Mouse (Mus musculus) spleen, postnatal 14 days (tissue): ENCODE measurements around the gene Tbc1d9.

Experiments
- DNase-seq, 2 experiments: peaks; one replicate each; pipeline ENCODE4 v3.0.0; 2021 to 2022; ENCODE audit warnings: low spot score in 2 of 2

Tbc1d9 gene

DNA sequence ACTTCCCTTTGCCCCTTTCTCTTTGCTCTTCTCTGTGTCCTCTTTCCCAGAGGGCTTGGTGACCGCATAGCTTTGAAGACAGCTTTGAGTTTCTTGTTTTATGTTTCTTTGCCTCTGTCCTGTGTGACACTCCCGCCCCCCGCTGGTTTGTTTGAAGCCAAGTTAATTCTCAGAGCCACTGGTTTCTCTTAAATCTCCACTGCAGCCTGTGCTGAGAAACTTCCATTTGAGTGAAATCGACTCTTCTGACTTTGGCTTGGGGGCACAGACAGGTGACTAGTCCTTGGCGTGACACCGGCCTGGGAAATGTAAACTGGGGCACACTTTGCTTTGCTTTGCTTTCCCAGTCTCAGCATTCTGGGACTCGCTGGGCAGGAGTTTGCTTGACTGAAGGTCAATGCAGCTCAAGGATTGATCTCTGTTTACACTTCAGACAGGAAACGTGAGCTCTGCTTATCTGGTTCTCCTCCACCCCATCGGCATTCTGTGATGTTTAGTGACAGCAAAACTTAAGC, 13.1 kb downstream of the Tbc1d9 start:
- peak in 1 of 2 experiments; percentile 11 for DNase-seq

DNA sequence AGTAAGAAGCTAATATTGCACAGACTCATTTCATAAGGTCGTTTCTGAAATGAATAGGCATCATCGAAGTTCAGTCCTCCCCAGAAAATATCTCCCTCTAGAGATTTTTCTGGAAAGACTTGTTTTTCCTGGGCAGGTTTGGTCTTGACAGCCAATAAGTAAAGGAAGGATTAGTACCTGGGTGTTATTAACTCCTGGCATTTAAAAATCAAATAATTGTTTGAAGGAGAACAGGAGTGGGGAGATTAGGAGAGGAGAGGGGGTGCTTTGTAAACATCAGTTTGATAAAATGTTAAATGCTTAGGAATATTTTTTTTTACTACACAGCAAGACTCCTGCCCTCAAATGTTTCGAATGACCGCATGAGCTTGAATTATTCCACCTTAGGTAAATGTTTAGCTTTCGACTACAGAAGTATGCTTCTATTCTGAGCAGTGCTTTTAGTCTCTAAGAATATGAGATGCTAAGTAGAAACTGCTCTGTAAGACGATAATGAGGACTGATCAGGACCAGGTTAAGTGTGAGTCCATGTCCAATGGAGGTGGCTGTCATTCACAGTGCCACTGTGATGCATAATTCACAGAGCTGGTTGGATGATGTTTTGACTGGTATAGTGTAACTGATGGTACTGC, 16.8 kb downstream of the Tbc1d9 start:
- DNase-seq, result no peak

GRCm38 (mm10) chr8:83182784-83183183, 17.6 kb downstream of the Tbc1d9 start:
- no peak for DNase-seq

- DNase-seq, result no peak
Observed at GRCm38 (mm10) chr8:83186376-83186775, 21.2 kb downstream of the Tbc1d9 start.

- DNase-seq, result no peak
Observed at GRCm38 (mm10) chr8:83187363-83187962, 22.3 kb downstream of the Tbc1d9 start.

DNA sequence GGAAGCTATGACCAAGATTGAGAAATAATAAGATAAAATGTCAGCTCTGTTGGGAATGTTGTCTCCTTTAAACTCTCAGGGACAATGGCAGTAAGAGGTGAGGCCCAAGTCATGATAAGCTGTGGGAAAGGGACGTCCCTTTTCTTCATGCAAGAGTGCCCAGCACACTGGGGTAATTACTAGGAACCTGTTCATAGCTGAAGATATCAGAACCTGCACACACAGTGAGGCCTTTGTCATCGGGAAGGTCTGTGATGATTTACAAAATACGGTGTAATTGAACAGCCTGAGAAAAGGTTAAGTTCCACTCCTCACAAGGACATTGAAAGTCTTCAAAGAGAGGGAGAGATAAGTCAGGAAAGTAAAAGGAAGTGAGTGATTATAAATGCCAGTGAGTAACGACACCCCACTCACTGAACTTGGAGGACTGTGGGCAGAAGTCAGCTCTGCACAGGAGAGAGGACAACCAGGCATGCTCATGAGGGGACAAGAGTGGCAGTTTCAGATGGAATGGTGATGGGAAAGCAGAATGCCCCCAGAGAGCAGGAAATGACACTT, 24.5 kb downstream of the Tbc1d9 start:
- DNase-seq, result no peak

DNA sequence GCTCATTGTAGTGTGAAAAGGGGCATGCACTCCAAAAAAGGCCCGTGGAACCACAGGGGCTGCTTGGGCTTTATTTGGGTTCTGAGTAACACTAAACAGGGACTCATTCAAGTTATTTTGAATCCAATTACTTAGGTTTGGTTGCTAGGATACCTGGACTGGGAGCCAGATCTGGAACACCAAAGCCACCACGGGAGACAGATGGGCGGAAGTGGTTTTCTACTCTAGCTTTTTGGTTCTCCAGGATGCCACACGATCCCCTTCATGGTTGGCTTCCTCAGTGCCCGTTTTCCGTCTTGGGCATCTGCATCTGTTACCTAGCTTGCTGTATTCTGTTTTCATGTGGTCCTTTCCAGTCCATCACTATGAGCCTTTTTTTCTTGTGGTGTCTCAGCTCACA, 30.9 kb downstream of the Tbc1d9 start:
- DNase-seq, result no peak

GRCm38 (mm10) chr8:83199715-83200114, 34.6 kb downstream of the Tbc1d9 start:
- no peak for DNase-seq

- DNase-seq, result no peak
Observed at GRCm38 (mm10) chr8:83200191-83201177, 35.3 kb downstream of the Tbc1d9 start.

GRCm38 (mm10) chr8:83202946-83203345, 37.8 kb downstream of the Tbc1d9 start:
- no peak for DNase-seq

GRCm38 (mm10) chr8:83205907-83206306, 40.8 kb downstream of the Tbc1d9 start:
- no peak for DNase-seq

DNA sequence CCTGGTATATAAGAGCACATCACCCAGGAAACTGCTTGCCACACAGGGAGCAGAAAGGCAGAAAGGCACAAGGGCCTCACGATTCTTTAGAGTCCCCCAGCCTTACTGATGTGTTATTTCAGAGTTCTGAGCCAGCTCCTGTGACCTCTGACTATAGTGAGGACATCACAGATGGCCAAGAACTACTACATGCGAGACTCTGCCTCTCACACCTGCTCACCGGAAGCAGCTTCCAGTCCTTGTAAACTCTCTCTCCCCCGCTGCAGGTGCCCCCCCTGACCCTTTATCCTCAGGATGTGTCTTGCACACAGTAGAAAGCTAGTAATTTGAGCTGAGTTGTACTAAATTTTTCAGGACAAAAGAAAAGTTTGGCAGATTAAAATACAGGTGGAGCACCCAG, 44.4 kb downstream of the Tbc1d9 start:
- DNase-seq, result no peak

GRCm38 (mm10) chr8:83210676-83211075, 45.5 kb downstream of the Tbc1d9 start:
- DNase-seq, result no peak

DNA sequence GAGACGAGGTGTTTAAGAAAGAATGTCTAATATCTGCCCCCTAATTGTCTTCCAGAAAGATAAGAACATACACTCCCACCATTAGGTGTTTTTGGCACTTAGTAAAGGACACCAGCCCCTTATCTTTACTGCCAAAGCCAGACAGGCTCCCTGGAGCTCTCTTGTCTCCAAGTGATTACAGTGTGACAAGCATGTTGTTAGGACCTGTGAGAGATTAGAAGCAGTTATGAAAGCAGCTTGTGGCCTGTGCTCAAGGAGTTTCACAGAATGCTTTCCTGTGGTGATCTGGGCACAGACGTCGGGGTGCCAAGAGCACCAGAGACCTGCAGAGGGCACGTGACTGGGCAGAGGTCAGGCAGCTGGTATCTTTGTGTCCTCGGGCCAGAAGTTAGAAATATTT, 49.9 kb downstream of the Tbc1d9 start:
- DNase-seq, result no peak

DNA sequence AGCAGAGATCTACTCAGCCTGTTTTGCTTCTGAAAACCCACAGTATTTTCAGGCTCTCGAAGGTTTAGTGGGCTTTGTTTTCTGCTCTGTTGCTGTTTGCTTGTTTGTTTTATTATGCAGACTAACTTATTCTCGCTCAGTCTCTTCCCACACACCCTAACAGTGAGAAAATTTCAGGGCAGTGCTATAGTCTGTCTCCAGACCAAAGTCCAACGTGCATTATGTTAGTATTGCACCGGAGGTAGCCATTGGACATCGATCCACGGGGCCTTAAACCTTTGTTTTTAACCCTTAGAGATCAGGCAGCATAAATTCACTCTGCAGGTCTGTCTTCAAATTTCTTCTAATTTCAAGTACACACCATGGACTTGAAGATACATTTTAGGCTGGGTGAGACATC, 51.4 kb downstream of the Tbc1d9 start:
- DNase-seq, result no peak

GRCm38 (mm10) chr8:83217196-83217595, 52.0 kb downstream of the Tbc1d9 start:
- DNase-seq, result no peak

GRCm38 (mm10) chr8:83217891-83218290, 52.7 kb downstream of the Tbc1d9 start:
- no peak for DNase-seq

GRCm38 (mm10) chr8:83219392-83219791, 54.2 kb downstream of the Tbc1d9 start:
- no peak for DNase-seq

DNA sequence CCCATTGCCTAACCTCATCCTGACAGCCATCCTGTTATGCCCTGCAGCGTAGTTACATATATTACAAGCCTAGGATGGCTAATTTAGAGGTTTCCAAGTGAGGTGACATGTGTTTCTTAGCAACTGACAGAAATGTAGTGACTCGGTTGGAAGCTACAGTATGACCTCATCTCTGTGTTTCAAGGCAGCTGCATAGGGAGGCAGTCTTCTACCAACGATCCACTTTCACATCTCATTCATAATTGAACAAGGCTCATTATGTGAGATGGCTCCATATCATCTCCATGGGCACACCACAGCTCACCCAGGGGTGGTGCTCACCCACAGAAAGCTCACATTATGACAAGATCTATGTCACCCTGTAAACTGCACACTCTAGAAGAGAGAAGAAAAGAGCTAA, 55.6 kb downstream of the Tbc1d9 start:
- DNase-seq, result no peak

GRCm38 (mm10) chr8:83224754-83225416, 59.7 kb downstream of the Tbc1d9 start:
- no peak for DNase-seq

- no peak for DNase-seq
Observed at GRCm38 (mm10) chr8:83225598-83225997, 60.4 kb downstream of the Tbc1d9 start.

DNA sequence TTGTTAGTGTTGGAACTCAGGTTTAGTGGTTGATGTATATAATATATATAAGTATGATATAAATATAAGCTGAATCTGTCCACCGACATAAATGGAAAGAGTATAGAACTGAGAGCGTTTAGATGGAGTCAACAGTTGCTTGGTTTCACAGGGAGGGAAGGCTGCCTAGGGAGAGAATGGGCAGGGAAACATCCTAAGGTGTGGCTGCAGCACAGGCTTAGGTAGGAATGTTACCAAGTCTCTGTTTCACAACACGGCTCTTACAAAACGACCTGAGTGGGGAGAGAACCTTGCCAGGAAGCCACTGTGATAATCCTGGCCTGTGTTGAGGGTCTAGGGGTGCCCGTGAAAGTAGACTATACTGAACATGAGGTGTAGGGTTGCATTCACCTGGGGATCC, 62.2 kb downstream of the Tbc1d9 start:
- no peak for DNase-seq
